Mouse (Mus musculus) thymus, adult 18-20 months (tissue): ENCODE measurements at regions not wholly inside any gene's neighbourhood (a gene's known extent, or its start where the extent isn't known, plus 50 kb on each side); places are given as distances from the start of the nearest gene placed in this dataset.
A peak's percentile ranks its signal among the peaks of the same experiment; 100 is the strongest.

ENCODE experiments used
- DNase-seq, 2 experiments: peaks; one replicate each; pipeline ENCODE4 v3.0.0; 2022; ENCODE audit warnings: mixed read lengths in 2 of 2

DNA sequence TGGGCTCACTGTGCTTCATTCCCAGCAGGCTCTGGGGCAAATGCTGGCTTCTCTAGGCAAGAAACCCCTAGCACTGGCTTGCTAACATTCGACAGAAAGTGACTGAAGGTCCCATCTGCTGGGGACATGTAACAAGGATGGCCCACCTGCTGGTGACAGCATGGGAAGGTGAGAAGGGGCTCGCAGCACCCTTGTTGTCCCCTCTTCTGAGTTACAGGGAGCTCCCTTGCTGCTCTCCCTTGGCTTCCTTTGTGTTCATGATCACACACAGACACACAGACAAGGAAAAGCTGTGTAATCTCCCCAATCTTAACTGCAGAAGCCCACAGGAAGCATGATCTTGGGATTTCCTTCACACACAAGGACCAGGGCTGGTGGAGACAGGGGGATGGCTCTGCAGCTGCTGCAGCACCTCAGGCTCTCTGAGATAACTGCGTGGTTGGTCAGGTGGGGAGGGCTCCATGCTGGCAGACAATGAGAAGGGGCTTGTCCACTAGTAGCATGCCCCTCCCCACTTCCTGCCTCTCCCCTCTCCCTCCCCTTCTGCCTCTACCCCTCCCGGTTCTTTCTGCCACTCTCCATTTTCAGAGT lies 95.3 kb upstream of the Trpm1 start:
- DNase-seq: no peak

DNA sequence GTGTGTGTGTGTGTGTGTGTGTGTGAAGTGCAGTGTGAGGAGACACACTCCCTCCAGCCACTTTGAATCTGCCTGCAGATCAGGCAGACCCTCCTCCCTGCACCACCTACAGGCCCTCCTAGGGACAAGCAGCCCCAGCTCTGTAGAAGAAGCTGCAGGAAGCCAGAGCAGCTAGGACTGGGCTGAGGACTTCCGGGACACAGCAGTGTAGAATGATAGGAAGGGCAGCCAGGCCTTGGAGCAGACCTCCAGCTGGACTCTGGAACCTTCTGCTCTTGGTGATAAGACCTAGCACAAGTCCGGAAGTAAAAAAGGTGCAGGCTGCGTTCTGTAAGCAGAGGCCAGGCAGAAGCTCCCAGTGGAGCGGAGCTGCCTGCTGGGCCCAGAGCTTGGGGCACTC lies 95.8 kb upstream of the Trpm1 start:
- DNase-seq: peak; percentile 62 to 74

DNA sequence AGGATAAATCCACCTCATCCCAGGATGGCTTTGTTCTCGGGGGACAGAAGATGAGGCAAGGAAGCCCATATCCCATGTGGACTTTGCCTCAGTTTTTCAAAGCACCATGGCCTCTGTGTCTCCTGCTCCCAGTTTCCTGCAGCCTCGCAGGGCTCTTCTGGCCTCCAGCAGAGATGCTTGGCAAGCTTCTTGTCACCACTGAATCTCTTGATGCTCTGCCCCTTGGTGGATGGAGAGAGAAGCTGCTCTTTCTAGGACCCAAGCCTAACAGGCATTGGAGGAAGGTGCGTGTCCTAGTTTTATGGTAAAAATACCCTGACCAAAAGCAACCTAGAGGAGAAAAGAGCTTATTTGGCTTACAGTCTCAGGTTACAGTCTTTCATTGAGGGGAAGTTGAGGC lies 97.1 kb upstream of the Trpm1 start:
- DNase-seq: no peak

DNA sequence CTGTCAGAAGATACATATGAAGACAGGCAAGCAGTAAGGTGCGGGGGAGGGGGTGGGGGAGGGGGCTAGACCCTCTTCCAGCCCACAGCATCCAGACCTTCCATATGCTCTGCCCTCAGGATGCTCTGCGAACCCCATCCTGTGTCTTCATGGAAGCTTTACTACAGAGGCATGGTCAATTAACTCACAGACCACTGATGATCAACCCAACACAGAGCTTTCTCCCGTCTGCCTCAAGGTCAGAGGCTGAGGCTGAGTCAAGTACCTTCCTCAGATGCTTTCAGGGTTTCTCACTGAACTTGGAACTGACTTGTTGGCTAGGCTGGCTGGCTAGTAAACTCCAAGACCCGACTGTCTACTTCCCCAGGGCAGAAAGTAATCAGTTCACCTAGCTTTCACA lies 98.6 kb upstream of the Trpm1 start:
- no peak for DNase-seq

DNA sequence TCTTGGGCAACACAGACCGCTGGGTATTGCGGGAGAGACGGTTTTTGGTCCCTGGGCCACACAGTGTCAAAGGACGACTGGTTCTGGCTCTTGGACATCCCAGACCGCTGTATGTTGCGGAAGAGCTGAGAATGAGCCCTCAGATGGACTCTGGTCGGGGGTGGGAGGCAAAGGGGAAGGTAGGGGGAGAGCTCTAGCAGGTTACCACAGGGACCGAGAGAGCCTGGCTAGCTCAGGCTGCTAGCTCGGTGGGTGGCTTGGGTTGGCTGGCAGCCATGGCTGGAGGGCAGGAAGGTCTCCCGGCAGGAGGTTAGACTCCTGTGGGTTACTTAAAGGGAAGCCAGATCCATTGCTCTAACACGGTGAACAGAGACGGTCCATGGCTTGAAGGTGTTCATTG lies 99.9 kb upstream of the Trpm1 start:
- no peak for DNase-seq

DNA sequence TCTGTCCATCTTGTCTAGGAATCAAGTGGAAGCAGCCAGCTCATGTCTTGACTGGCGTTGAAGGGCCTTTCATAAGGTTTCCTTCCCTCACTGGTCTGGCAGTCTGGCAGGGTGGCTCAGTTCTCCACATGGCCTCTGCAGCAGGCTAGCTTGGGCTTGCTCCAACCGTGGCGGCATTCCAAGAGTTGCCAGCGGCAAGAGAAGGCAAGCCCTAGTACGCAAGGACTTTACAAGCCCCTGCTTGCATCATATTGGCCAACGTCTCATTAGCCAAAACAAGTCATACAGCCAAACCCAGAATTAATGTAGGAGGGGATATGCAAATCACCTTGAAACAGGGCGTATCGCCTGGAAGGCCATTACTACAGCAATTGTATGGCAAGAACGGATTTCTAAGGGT lies 101.2 kb upstream of the Trpm1 start:
- DNase-seq: no peak

DNA sequence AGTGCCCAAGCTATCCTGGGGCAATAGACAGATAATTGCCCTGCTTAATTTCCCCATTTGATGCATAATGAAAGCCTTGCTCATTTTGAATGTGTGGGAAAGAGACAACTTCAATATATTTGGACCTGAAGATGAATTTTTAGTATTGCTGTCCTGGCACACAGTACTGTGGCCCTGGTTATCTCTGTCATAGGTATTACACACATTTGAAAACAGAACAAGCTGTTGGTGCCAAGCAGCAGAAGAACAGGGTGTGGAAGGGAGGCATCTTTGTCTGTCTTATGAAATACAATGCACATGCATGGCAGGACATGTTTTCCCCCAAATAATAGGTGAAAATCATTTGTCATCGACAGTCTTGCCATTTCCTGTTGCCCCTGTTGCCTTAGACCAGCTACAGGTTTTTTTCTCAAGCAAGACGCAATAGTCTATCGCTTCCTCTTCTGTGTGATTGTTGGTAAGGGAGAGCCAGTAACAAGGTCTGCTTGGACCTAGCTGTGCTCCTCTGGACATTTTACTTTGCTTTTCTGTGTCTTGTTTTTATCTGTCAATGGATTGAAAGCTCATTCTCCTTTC lies 102.7 kb upstream of the Trpm1 start:
- DNase-seq: no peak

DNA sequence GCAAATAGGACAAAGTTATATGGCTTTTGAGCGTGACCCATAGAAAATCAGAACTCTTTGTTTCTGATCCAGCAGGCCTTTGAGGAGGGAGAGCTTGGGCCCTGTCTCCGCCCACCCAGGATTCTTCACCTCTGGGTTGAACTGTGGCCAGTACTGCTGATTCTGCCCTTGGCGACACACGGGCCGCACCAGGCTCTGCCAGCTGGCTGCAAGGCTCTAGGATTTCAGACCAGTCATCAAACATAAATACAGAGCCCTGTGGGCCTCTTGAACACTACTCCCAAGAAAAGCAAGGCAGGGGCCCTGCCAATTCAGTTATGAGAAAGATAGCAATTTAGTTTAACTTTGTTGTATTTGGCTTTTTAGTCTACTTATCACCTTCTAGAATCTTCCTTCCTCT lies 103.4 kb upstream of the Trpm1 start:
- no peak for DNase-seq

DNA sequence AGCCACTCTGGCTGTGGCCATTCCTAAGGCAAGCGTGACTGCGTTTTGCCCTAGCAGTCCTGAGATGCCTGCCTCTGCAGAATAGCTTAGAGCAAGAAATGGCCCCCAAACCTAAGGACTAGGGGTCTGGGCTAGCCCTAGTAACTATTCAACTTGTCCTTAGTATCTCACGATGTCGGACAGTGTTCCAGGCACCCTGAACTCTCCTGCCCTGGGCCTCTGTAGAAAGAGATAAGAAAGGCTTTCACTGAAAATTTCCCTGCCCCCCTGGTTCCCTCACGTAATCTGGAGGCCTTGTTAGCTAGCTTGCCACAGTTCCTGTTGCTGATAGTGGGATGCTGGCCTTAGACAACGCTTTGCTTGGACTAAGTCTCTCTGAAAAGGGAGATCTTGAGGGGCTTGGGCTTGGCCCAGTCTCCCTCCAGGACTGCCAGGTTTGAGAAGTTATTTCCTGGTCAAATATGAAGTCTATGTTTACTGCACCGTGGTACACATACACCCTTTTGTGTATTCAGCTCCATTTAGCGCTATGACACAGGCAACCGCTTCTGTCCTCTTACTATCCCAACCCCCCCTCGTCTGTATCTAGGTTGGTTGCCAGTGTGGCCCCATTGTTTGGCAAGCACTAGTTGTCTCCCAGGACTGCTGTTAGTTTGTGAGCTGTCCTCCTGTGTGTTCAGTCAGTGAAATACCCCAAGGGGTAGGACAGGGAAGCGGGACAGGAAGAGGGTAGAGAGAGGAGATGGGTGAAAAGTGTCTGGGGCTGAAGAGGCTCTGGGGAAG lies 104.3 kb upstream of the Trpm1 start:
- DNase-seq: peak in 1 of 2 experiments; percentile 31

DNA sequence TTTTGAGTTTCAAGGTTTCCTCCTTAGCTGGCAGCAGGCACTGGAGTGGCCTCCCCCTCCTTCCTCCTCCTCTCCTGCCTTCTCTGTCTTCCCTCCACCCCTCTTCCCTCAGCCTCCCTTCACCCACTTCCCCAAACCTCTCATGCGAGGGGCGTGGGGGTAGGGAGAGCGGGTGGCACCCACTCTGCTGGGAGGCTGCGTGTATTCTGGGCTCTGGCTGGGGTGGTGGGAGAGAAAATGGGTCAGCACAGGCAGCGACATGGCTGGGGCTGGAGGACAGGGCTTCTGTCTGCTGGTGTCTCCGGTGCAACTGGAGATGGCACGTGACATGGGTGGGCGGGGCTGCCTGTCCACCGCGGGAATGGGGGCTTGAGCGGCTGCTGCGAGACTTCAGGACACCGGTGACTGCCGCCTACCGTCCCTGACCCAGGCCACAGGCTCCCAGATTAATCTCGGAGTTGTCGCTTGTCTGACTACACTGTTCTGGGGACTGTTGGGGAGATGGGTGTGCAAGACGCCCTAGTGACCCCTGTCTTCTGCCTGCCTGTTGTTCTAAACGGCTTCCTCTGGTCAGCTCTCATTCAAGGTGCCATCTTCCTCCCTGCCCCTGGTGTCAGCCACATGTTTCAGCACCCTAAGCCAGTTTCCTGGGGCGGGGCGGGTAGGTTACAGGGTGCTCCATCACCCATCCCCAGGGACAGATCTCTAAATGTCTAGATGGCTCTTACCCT lies 105.0 kb upstream of the Trpm1 start:
- DNase-seq: peak; percentile 50 to 65

DNA sequence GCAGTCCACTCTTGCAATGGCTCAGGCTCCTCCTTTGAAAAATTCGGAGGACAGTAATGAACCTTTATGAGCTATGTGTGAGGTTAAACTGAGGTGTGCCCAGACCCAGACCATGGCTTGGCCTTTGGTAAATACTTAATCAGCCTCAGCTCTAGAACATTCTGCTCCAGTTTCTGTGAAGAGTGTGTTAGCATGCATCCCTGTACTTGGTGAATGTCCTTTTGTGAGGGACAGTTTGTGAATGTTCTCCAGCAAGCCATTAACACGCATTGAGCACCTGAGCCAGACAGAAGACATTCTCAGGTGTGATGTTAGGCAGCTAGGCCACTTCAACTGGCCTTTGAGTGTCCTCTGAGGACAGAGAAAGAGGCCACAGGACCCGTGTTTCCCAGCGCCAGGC lies 105.8 kb upstream of the Trpm1 start:
- DNase-seq: no peak

DNA sequence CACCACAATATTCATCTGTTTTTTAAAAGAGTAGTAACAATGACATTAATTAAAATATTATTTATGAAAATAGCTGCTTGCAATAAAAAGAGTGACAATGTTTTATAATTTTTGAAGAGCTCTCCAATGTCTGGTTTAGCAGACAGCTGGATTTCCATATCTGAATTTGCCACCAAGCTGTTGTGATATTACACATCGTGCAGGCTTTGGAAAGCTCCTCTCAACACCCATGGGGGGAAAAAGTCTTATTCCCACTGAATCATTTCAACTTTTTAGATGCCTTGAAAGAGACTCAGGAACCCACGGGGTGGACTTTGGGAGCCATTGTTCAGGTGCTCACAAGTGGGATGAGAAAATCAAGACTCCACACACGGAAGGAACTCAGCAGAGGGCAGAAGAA lies 106.6 kb upstream of the Klf13 start:
- no peak for DNase-seq

DNA sequence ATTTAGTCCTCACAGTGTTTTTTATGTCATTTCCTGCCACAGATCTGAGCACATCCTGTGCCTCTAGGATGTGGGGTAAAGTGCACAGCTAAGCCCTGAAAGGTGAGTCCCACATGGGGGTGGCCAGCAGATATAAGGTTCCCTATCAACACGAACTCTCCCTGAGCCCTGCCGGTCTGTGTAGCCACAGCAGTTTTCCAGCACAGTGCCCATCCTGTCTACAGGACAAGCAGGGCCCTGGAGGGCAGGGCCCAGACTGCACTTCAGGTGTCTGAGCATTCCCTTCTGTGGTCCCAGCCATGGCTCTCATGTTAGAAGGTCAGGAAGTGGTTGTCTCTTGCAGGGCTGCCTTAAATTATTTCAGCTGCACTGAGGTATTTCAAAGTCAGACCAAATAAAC lies 104.3 kb upstream of the Klf13 start:
- peak; percentile 47 to 74 for DNase-seq

DNA sequence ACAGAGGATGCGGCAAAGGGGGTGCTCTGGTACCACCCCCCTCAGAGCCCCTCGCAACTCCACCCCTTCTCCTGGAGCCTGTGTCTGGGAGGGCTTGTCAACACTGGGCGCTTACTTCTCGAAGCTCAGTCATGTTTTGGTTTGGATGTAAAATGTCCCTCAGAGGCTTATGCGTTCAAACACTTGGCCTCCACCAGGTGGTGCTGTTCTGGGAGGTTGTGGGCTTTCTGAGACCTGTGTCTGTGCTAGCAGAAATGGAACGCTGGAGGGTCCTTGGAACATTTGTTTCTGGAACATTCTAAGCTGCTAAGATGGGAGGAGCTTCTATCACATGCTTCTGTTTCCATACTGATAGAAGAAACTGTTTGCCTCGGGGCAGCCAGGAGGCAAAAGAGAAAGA lies 102.6 kb upstream of the Klf13 start:
- no peak for DNase-seq

DNA sequence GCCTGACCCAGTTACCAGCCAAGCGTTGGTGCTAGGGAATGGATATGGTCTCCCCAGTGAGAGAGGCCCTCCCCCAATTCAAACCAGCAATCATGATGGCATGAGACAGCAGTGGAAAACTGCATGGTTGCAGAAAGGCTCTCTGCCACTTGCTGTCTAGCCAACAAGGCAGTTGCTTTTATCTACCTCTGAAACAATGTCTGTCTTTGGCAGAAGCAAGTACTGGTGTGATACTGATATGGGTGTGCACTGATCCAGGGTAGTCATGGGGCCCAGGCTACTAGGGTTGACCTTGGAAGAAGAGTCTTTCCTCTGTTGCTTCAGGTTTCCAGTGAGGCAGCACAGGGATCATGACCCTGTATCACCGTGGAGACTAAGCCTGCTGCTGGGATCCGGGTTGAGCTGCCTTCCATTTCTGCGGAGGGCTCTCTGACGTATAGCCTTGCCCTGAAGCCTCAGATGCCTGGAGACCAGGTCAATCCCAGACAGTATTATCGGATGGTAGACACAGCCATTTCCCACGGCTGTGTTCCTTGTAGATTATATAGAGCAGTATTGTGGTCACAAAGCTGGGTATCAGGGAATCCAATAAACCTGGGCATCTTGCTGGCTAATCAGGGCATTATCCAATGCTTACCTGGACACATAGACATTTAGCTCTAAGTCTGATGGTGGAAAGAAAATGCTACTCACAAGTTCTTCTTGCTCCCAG lies 101.5 kb upstream of the Klf13 start:
- no peak for DNase-seq

DNA sequence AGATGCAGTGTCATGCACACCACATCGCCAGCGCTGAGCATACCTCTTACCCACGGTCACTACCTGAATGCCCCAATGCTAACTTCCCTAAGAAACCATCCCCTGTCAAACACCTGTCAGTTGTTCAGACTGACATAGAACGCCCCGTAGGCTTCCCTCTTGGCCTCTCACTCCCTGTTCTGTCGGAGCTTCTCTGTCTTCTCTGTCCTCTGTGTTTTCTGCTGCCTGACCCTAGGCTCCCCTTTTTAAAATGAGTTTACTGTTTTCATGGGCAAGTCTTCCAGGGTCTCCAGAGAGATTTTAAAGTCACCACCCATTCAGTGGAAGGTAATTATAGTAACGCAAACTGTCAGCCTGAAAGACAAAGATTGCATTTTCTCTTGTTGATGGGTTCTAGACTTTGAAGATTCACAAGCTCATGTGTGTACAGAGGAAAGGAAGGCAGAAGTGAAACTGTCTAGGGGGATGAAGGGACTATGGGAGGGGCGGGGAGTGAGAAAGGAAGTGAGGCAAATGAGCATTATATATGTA lies 99.1 kb upstream of the Klf13 start:
- DNase-seq: no peak

DNA sequence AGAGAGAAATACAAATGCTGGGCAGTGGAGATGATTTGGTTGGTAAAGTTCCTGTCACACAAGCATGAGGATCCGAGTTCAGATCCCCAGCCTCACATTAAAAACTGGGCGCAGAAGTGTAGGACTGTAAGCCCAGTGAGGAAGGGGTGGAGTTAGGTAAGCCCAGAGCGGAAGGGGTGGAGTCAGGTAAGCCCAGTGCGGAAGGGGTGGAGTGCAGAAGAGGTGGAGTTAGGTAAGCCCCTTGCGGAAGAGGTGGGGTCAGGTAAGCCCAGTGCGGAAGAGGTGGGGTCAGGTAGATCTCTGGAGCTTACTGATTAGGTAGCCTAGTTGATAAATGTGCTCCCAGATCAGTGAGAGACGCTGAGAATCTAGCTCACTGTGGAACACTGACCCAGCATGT lies 97.4 kb upstream of the Klf13 start:
- DNase-seq: no peak

DNA sequence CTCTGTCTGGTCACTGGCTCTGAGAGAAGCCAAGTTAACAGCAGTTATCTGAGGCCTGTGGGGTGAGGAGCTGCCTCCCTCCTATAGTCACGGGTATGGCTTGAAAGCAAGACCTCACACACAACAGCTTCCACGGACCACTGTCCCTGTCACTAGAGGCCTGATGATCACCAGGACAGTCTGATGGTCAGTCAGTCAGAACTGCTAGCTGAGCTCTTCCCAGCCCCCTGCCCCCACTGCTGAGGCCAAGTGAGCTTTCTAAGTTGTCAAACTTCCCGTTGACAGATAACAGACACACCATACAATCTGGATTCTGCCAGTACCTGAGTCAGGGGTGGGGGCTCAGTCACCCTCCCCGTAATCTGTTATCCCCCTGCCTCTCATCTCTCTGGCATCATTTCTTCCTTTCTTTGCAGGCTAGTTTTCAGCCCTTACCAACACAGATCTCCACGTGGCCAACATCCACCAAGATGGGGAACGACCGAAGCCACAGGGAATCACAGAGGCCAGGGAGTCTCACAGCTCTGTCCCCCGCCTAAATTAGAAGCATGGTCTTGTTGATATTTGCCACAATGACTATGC lies 96.4 kb upstream of the Klf13 start:
- DNase-seq: no peak

DNA sequence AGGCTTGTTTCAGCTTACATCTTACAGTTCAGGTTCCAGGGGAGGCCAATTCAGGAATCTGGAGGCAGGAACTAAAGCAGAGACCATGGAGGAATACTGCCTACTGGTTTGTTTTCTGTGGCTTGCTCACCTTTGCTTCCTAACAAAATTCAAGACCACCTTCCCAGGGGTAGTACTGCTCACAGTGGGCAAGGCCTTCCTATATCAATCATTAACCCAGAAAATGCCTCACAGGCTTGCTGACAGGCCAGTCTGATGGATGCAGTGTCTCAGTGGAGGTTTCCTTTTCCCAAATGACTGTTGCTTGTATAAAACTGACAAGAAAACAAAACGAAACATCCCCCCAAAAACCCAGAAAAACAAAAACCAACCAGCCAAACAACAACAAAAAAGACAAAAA lies 95.8 kb upstream of the Klf13 start:
- no peak for DNase-seq

DNA sequence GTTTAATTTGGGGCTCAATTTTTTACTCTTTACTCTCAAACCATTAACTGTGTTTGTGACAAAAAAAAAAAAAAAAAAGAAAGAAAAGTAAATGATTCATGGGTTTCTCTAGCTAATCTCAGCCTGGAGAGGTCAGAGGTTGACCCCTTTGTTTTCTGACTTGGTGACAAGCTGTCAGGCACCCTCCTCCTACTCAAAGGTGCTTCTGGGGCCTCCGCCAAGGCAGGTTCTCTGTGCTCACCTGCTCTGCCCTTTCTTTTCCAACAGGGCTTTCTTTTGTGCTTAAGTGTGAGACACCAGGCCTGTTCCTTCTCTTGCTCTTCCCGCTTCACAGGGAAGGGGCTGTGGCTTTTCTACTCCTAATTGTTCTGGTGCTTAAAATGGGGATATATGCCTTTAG lies 94.7 kb upstream of the Klf13 start:
- DNase-seq: no peak

DNA sequence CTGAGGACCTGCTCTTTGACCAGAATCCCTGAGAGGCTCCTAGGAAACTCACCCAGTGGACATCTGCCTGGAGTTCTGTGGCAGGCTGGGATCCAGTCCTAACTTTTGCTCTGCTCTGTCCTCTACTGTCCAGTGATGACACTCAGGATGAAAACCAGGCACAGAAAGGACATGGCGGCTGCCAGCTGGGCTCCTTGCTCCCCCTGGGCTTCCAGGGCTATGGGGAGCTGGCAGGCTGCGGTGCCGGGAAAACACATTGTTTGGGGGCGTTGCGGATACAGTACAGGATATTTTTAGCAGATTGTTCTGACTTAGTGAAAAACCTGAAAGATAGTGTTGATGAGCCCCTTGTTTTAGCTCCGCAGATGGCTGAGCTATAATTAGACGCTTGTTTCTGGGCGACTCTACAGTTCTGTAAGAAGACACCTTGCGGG lies 94.2 kb upstream of the Klf13 start:
- peak; percentile 49 to 70 for DNase-seq

DNA sequence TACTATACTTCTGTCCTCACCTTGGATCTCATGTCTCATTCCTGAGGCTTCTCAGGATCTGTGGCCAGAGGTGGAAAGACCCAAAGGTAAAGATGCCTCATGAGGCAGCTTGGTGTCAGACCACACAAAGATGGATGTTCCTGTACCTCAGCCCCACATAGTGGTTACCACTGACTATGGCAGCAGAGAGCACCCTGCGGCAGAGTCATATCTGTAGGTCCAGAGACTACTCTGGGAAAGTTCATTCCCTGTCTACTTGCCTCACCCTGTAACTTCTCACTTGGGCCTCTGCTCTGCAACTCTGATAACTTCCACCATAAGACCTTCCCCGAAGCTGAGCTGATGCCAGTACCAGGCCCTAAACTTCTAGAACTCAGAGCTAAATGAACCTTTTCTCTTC lies 91.9 kb upstream of the Klf13 start:
- DNase-seq: no peak

DNA sequence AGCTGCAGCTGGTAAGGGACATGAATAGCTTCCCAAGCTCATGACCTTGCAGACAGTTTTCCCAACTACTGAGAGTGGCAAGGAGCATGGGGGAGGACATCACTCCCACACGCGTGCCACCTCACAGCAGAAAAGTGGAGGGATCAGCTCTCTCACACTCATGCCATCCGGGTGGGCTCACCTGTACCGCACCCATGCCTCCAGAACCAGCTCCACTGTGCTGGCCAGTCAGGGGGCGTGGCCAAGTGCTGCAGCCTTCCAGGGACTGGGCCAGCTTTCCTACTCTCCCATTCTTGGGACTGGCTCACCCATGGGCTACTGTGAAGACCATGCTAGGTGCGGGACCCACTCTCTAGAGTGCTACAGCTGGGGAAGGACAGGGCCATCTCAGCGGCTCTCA lies 88.4 kb upstream of the Klf13 start:
- DNase-seq: no peak
